Mouse (Mus musculus): ENCODE results near the gene Rab3c. TPM values are rescaled to one million over a fixed set of nuclear protein-coding genes. Genes with fewer than 3 reads are reported as not detected.

The Rab3c gene
- polyA plus RNA-seq, 1 experiment from 2014 or later = 1.7 TPM

GRCm38 (mm10) chr13:110198906-110199305 is 81.9 kb downstream of the Rab3c start:
- 82% methylated on average over 5 of the region's 5 CpGs for WGBS
- Histone ChIP-seq H3K9me3 (ENCODE audit: low read depth, low read length) (no peaks in the 10 kb centered on the region), H3K9ac (no peak overlapping the region), H3K27ac (ENCODE audit: low read depth) (no peak overlapping the region), H3K36me3 (ENCODE audit: insufficient read depth) (no peaks in the 10 kb centered on the region), H3K27me3 (ENCODE audit: insufficient read depth, low read length) (no peaks in the 10 kb centered on the region), H3K4me3 (ENCODE audit: low read depth, low read length) (no peak overlapping the region), H3K4me1 (ENCODE audit: insufficient read depth) (no peaks in the 10 kb centered on the region), H3K4me2 (no peak overlapping the region)
- DNase-seq = no peak
- no peak for ATAC-seq (ENCODE audit: insufficient read depth)
- TF ChIP-seq CTCF (IDR thresholded peaks at IDR 0.05; ENCODE audit: low read depth) = no peak

DNA sequence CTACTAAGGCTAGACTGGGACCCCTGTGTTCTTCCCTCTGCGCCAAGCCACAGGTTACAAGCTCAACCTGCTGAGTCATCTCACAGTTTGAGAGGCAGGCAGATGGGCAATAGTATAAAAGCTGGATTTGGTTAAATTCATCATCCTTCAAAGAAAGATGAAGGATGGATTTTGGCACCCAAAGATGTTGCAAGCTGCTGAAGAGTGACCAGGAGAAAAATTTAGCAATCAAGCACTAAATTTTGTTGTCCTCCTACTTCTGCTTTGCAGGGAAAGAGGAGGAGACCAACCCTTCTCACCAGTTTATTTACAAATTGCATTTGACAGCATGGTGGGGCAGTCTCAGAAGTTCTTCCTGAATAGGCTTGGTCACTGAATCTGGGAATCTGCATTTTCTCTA is 90.8 kb downstream of the Rab3c start:
- Histone ChIP-seq H3K27me3 (ENCODE audit: insufficient read depth, low read length) (no peaks in the 10 kb centered on the region), H3K4me2 (no peak overlapping the region), H3K36me3 (ENCODE audit: insufficient read depth) (no peaks in the 10 kb centered on the region), H3K9ac (no peak overlapping the region), H3K27ac (ENCODE audit: low read depth) (no peak overlapping the region), H3K4me3 (ENCODE audit: low read depth, low read length) (no peak overlapping the region), H3K4me1 (ENCODE audit: insufficient read depth) (no peaks in the 10 kb centered on the region), H3K9me3 (ENCODE audit: low read depth, low read length) (no peaks in the 10 kb centered on the region)
- ATAC-seq (ENCODE audit: insufficient read depth) (no peak), DNase-seq (no peak)
- whole genome bisulfite sequencing = 45% methylated on average over 1 of the region's 1 CpGs
- no peak for TF ChIP-seq CTCF (IDR thresholded peaks at IDR 0.05; ENCODE audit: low read depth)

DNA sequence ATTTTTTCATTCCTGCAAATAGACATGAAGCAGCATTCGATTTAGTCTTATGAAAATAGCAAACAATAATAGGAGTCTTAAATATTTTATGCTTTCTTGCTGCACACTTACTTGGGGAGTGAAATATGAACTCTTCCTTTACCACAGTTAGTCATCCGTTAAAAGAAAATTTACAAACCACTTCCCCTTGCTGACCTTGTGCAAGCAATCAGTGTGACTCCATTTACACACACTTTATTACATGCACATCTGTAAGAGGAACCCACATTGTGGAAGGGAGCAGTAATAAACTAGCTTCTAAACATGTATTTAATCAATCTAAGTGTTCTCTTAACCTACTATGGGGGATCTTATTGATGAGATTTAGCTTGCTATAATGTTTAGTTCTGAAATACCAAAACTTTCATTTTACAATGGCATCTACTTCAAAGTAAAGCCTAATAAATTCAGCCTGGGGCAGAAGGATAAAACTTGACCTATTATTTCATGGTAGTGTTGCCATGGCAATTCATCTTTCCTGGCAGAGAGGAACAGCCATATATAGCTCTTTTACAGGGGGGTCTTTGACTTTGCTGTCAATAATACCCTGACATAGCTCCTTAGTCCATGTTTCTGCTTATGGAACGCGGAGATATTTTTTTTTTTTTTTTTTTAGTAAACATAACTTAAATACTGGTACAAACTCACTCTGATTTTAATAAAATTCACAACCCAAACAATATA is 95.7 kb downstream of the Rab3c start:
- no peak for ATAC-seq (ENCODE audit: insufficient read depth)
- Histone ChIP-seq H3K9me3 (ENCODE audit: low read depth, low read length) (no peaks in the 10 kb centered on the region), H3K9ac (no peak overlapping the region), H3K27ac (ENCODE audit: low read depth) (no peak overlapping the region), H3K36me3 (ENCODE audit: insufficient read depth) (no peaks in the 10 kb centered on the region), H3K4me2 (no peak overlapping the region), H3K27me3 (ENCODE audit: insufficient read depth, low read length) (no peaks in the 10 kb centered on the region), H3K4me3 (ENCODE audit: low read depth, low read length) (no peak overlapping the region), H3K4me1 (ENCODE audit: insufficient read depth) (no peaks in the 10 kb centered on the region)
- DNase-seq = no peak
- TF ChIP-seq CTCF (IDR thresholded peaks at IDR 0.05; ENCODE audit: low read depth) = no peak
- 62% methylated on average over 4 of the region's 4 CpGs for WGBS

DNA sequence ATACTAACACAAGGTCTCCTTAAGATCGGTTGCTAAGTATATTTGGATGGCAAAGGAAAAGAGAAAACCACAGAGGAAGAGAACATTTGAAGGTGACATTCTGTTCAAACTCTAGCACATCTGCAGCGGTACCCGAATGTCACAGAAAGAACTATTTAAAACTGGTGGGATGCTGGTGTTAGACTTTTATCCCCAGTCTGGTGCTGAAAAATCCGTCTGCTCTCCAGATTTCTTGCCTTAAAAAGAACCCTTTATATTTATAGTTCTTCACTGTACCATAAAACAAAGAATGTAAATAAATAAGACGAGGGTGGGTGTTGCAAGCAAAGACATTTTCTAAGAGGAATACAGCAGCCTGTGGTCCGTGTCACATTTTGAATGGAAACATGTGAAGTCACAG is 105.1 kb downstream of the Rab3c start:
- no peak for TF ChIP-seq CTCF (IDR thresholded peaks at IDR 0.05; ENCODE audit: low read depth)
- H3K27me3 ChIP-seq (ENCODE audit: insufficient read depth, low read length) = no peaks in the 10 kb centered on the region
- DNase-seq (no peak), ATAC-seq (ENCODE audit: insufficient read depth) (no peak)
- H3K4me2 ChIP-seq = no peak overlapping the region
- 67% methylated on average over 6 of the region's 6 CpGs for WGBS
- H3K36me3 ChIP-seq (ENCODE audit: insufficient read depth) = no peaks in the 10 kb centered on the region
- no peak overlapping the region for H3K9ac ChIP-seq
- H3K4me1 ChIP-seq (ENCODE audit: insufficient read depth) = no peaks in the 10 kb centered on the region
- no peaks in the 10 kb centered on the region for H3K9me3 ChIP-seq (ENCODE audit: low read depth, low read length)
- H3K27ac ChIP-seq (ENCODE audit: low read depth) = no peak overlapping the region
- no peak overlapping the region for H3K4me3 ChIP-seq (ENCODE audit: low read depth, low read length)

DNA sequence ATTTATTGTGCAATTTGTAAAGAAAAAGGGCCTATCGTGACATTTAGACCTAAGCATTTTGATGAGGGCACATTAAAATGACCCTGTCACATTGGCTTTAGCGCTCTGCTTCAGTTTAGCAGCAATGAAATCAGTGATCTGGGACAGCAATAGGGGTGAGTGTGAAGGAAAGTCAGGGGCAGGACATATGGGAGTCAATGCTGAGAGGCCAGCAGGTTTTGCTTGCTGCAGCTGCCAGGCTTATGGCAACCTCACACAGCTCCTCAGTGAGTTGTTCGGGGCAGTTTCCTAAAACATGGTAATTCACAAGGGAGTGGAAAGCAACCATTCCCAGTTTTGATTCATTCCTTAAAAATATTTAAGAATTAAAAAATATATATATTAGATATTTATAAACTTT is 111.1 kb downstream of the Rab3c start:
- no peak for DNase-seq
- no peak for TF ChIP-seq CTCF (IDR thresholded peaks at IDR 0.05; ENCODE audit: low read depth)
- no peak for ATAC-seq (ENCODE audit: insufficient read depth)
- no peaks in the 10 kb centered on the region for H3K36me3 ChIP-seq (ENCODE audit: insufficient read depth)
- WGBS = 80% methylated on average over 3 of the region's 3 CpGs
- no peak overlapping the region for H3K27ac ChIP-seq (ENCODE audit: low read depth)
- no peaks in the 10 kb centered on the region for H3K27me3 ChIP-seq (ENCODE audit: insufficient read depth, low read length)
- no peak overlapping the region for H3K9ac ChIP-seq
- no peak overlapping the region for H3K4me2 ChIP-seq
- H3K4me3 ChIP-seq (ENCODE audit: low read depth, low read length) = no peak overlapping the region
- H3K9me3 ChIP-seq (ENCODE audit: low read depth, low read length) = no peaks in the 10 kb centered on the region
- no peaks in the 10 kb centered on the region for H3K4me1 ChIP-seq (ENCODE audit: insufficient read depth)

DNA sequence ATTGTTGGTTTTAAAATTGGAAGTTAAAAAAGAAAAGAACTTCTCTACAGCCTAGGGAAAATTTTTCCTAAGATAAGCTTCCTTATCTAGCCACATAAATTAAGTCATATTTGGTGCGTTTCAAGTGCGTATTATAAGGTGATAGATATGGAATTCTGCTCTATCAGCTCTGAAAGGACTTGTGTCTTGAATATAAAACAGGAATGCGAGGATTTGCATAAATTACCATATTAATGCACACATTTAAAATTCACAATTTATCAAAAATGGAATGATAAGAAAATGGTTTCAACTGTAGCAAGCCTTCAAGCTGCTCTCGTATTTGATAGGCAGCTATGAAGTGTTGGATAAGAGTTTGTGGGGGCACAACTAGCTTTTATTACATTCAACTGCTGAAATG is 111.6 kb downstream of the Rab3c start:
- no peak overlapping the region for H3K9ac ChIP-seq
- H3K9me3 ChIP-seq (ENCODE audit: low read depth, low read length) = no peaks in the 10 kb centered on the region
- no peak for DNase-seq
- no peak overlapping the region for H3K4me3 ChIP-seq (ENCODE audit: low read depth, low read length)
- H3K27me3 ChIP-seq (ENCODE audit: insufficient read depth, low read length) = no peaks in the 10 kb centered on the region
- no peak for ATAC-seq (ENCODE audit: insufficient read depth)
- no peaks in the 10 kb centered on the region for H3K36me3 ChIP-seq (ENCODE audit: insufficient read depth)
- H3K4me1 ChIP-seq (ENCODE audit: insufficient read depth) = no peaks in the 10 kb centered on the region
- TF ChIP-seq CTCF (IDR thresholded peaks at IDR 0.05; ENCODE audit: low read depth) = no peak
- H3K27ac ChIP-seq (ENCODE audit: low read depth) = no peak overlapping the region
- 56% methylated on average over 4 of the region's 4 CpGs for WGBS
- H3K4me2 ChIP-seq = no peak overlapping the region

GRCm38 (mm10) chr13:110168570-110168969 is 112.2 kb downstream of the Rab3c start:
- no peak overlapping the region for H3K4me3 ChIP-seq (ENCODE audit: low read depth, low read length)
- TF ChIP-seq CTCF (IDR thresholded peaks at IDR 0.05; ENCODE audit: low read depth) = no peak
- no peak overlapping the region for H3K9ac ChIP-seq
- ATAC-seq (ENCODE audit: insufficient read depth) = no peak
- 81% methylated on average over 4 of the region's 4 CpGs for WGBS
- no peak overlapping the region for H3K27ac ChIP-seq (ENCODE audit: low read depth)
- H3K27me3 ChIP-seq (ENCODE audit: insufficient read depth, low read length) = no peaks in the 10 kb centered on the region
- DNase-seq = no peak
- no peaks in the 10 kb centered on the region for H3K9me3 ChIP-seq (ENCODE audit: low read depth, low read length)
- no peaks in the 10 kb centered on the region for H3K36me3 ChIP-seq (ENCODE audit: insufficient read depth)
- H3K4me1 ChIP-seq (ENCODE audit: insufficient read depth) = no peaks in the 10 kb centered on the region
- H3K4me2 ChIP-seq = no peak overlapping the region

All from lung, embryonic 14.5 days (tissue).